Mouse (Mus musculus): ENCODE results near the gene Slc9a9.

Slc9a9 gene

GRCm38 (mm10) chr9:94682260-94682659 is 12.6 kb downstream of the Slc9a9 start:
- DNase-seq (ENCODE audit: extremely low spot score, low read depth, low spot score): no peak

- no peak for DNase-seq (ENCODE audit: extremely low spot score, low read depth, low spot score)
These were observed 15.9 kb downstream of the Slc9a9 start for GRCm38 (mm10) chr9:94685640-94686039.

GRCm38 (mm10) chr9:94686380-94686779 is 16.7 kb downstream of the Slc9a9 start:
- DNase-seq (ENCODE audit: extremely low spot score, low read depth, low spot score): no peak

- no peak for DNase-seq (ENCODE audit: extremely low spot score, low read depth, low spot score)
These were observed 17.6 kb downstream of the Slc9a9 start for GRCm38 (mm10) chr9:94687203-94687859.

- DNase-seq (ENCODE audit: extremely low spot score, low read depth, low spot score): no peak
These were observed 21.8 kb downstream of the Slc9a9 start for GRCm38 (mm10) chr9:94691311-94692087.

GRCm38 (mm10) chr9:94692122-94692521 is 22.4 kb downstream of the Slc9a9 start:
- no peak for DNase-seq (ENCODE audit: extremely low spot score, low read depth, low spot score)

- DNase-seq (ENCODE audit: extremely low spot score, low read depth, low spot score): no peak
These were observed 24.5 kb downstream of the Slc9a9 start for GRCm38 (mm10) chr9:94694243-94694642.

GRCm38 (mm10) chr9:94694983-94695382 is 25.3 kb downstream of the Slc9a9 start:
- no peak for DNase-seq (ENCODE audit: extremely low spot score, low read depth, low spot score)

- DNase-seq (ENCODE audit: extremely low spot score, low read depth, low spot score): no peak
These were observed 26.9 kb downstream of the Slc9a9 start for GRCm38 (mm10) chr9:94696539-94697079.

GRCm38 (mm10) chr9:94698175-94698574 is 28.5 kb downstream of the Slc9a9 start:
- no peak for DNase-seq (ENCODE audit: extremely low spot score, low read depth, low spot score)

- DNase-seq (ENCODE audit: extremely low spot score, low read depth, low spot score): peak; percentile 14
These were observed 30.8 kb downstream of the Slc9a9 start for GRCm38 (mm10) chr9:94700549-94700948.

GRCm38 (mm10) chr9:94701193-94701869 is 31.6 kb downstream of the Slc9a9 start:
- no peak for DNase-seq (ENCODE audit: extremely low spot score, low read depth, low spot score)

GRCm38 (mm10) chr9:94701965-94702634 is 32.4 kb downstream of the Slc9a9 start:
- DNase-seq (ENCODE audit: extremely low spot score, low read depth, low spot score): no peak

- DNase-seq (ENCODE audit: extremely low spot score, low read depth, low spot score): no peak
These were observed 35.5 kb downstream of the Slc9a9 start for GRCm38 (mm10) chr9:94704986-94705757.

- no peak for DNase-seq (ENCODE audit: extremely low spot score, low read depth, low spot score)
These were observed 36.0 kb downstream of the Slc9a9 start for GRCm38 (mm10) chr9:94705758-94706026.

GRCm38 (mm10) chr9:94712084-94712483 is 42.4 kb downstream of the Slc9a9 start:
- no peak for DNase-seq (ENCODE audit: extremely low spot score, low read depth, low spot score)

GRCm38 (mm10) chr9:94716695-94717094 is 47.0 kb downstream of the Slc9a9 start:
- no peak for DNase-seq (ENCODE audit: extremely low spot score, low read depth, low spot score)

- no peak for DNase-seq (ENCODE audit: extremely low spot score, low read depth, low spot score)
These were observed 53.9 kb downstream of the Slc9a9 start for GRCm38 (mm10) chr9:94723631-94724030.

- no peak for DNase-seq (ENCODE audit: extremely low spot score, low read depth, low spot score)
These were observed 55.4 kb downstream of the Slc9a9 start for GRCm38 (mm10) chr9:94725121-94725520.

GRCm38 (mm10) chr9:94727457-94727856 is 57.7 kb downstream of the Slc9a9 start:
- no peak for DNase-seq (ENCODE audit: extremely low spot score, low read depth, low spot score)

GRCm38 (mm10) chr9:94730396-94730795 is 60.7 kb downstream of the Slc9a9 start:
- no peak for DNase-seq (ENCODE audit: extremely low spot score, low read depth, low spot score)

All from hindlimb bud, embryonic 11.5 days (tissue).